Mouse (Mus musculus): ENCODE measurements at regions not wholly inside any gene's neighbourhood (a gene's known extent, or its start where the extent isn't known, plus 50 kb on each side); places are given as distances from the start of the nearest gene placed in this dataset.

DNA sequence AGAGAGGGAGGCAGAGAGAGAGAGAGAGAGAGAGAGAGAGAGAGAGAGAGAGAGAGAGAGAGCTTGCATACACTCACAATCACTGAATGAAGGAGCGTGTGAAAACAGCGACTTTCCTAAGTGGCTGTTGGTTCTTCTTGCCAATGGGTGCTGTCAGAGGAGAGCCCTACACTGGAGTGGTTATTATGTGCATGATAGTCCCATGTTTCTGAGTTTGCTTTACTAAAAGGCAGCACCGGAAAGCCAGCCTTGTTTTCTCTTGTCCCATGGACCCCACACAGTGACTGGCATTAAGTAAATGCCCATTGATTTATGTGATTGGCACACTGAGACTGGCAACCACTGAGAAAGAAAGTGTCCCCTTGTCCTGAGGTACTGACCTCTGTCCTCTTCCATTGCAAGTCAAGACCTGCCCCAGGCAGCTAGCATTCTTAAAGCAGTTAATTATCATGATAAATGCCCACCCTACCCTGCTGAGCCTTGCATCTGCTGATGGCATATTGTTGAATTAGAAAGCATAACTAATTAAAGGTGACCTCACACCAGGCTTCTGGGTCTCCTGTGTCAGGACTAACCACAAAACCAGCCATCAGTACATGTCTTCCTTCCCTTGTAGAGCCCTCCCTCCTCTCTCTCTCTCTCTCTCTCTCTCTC, 313.6 kb downstream of the Insc start:
- Histone ChIP-seq H3K9me3 (replicated peaks; ENCODE audit: low read length) (no peaks in the 10 kb centered on the region), H3K4me1 (ENCODE audit: control insufficient read depth in 1 of 2, insufficient read depth in 2 of 2) (peaks cover 0 to 9% of the 10 kb centered on the region in 2 experiments; a peak in 2 of 4 replicates), H3K79me2 (replicated peaks; ENCODE audit: control insufficient read depth, extremely low read depth, insufficient read depth, poor library complexity, severe bottlenecking) (no peaks in the 10 kb centered on the region), H3K36me3 (replicated peaks in 1 of 2; ENCODE audit: control insufficient read depth in 1 of 2, insufficient read depth in 1 of 2, low read length in 1 of 2) (no peaks in the 10 kb centered on the region), H3K27me3 (replicated peaks) (peaks cover 2% of the 10 kb centered on the region), H3K27ac (ENCODE audit: insufficient read depth, low read depth) (no peak overlapping the region), H3K4me2 (ENCODE audit: insufficient read depth, low read depth, poor library complexity, severe bottlenecking) (no peak overlapping the region), H3K4me3 (replicated peaks in 1 of 3; ENCODE audit: low read depth in 2 of 3, low read length in 2 of 3, poor library complexity in 1 of 3) (no peak overlapping the region), H3K9ac (ENCODE audit: insufficient read depth, low read depth) (no peak overlapping the region)
- dilution Hi-C loops (cut with MboI; ENCODE audit: extremely low pct_ligation_motif_present, extremely low pct_unique_long_range_greater_than_20kb, low sequenced_read_pairs) (no loop called here), in situ Hi-C loops (cut with MboI; ENCODE audit: low pct_ligation_motif_present, low pct_unique_long_range_greater_than_20kb, low sequenced_read_pairs) (no loop called here)
- TF ChIP-seq ZC3H11A (IDR thresholded peaks at IDR 0.05; ENCODE audit: low read depth, low read length) (no peak), CHD2 (IDR thresholded peaks at IDR 0.05; ENCODE audit: low read length) (no peak), IRF4 (IDR thresholded peaks at IDR 0.05; ENCODE audit: low read depth, low read length) (no peak), NELFE (IDR thresholded peaks at IDR 0.05; ENCODE audit: low read depth, low read length) (no peak), TCF12 (IDR thresholded peaks at IDR 0.05; ENCODE audit: low read depth, low read length) (no peak), UBTF (IDR thresholded peaks at IDR 0.05; ENCODE audit: low read depth, low read length) (no peak), E2F4 (IDR thresholded peaks at IDR 0.05; ENCODE audit: insufficient replicate concordance, low read depth, low read length) (no peak), ELF1 (IDR thresholded peaks at IDR 0.05; ENCODE audit: low read depth, low read length) (no peak), ETS1 (conservative IDR thresholded peaks at IDR 0.05; ENCODE audit: low read depth, low read length) (no peak), CHD1 (IDR thresholded peaks at IDR 0.05; ENCODE audit: low read depth, low read length) (no peak), POLR2AphosphoS2 (IDR thresholded peaks at IDR 0.05; ENCODE audit: low read depth, low read length) (no peak)
- DNase-seq (ENCODE audit: extremely low read depth) = no peak

DNA sequence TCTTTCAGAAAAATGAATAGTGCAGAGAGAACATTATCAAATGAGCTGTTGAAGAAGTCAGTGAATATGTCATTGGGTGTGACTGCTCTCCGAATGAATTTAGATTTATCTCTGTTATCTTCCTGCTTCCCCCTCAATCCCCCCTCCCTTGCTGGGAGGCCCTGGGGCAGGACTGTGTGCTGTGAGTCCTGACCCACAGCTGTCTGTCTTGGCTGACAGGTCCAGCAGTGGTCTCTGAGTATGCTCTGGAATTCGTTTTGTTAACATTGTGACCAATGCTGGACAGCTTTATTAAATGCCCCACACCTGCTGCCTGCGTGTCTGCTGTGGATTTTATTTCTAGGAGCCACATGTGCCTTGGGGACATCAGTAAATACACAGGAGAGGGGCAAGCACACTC, 314.2 kb downstream of the Insc start:
- in situ Hi-C loops (cut with MboI; ENCODE audit: low pct_ligation_motif_present, low pct_unique_long_range_greater_than_20kb, low sequenced_read_pairs) = no loop called here
- no peak overlapping the region for H3K27ac ChIP-seq (ENCODE audit: insufficient read depth, low read depth)
- H3K9ac ChIP-seq (ENCODE audit: insufficient read depth, low read depth) = no peak overlapping the region
- TF ChIP-seq IRF4 (IDR thresholded peaks at IDR 0.05; ENCODE audit: low read depth, low read length) (no peak), PAX5 (IDR thresholded peaks at IDR 0.05; ENCODE audit: low read length) (no peak), MAFK (IDR thresholded peaks at IDR 0.05; ENCODE audit: insufficient replicate concordance, low read length) (no peak)
- H3K79me2 ChIP-seq (replicated peaks; ENCODE audit: control insufficient read depth, extremely low read depth, insufficient read depth, poor library complexity, severe bottlenecking) = no peaks in the 10 kb centered on the region
- H3K9me3 ChIP-seq (replicated peaks; ENCODE audit: low read length) = no peaks in the 10 kb centered on the region
- H3K4me3 ChIP-seq (replicated peaks in 1 of 3; ENCODE audit: low read depth in 2 of 3, low read length in 2 of 3, poor library complexity in 1 of 3) = no peak overlapping the region
- no peaks in the 10 kb centered on the region for H3K36me3 ChIP-seq (replicated peaks in 1 of 2; ENCODE audit: control insufficient read depth in 1 of 2, insufficient read depth in 1 of 2, low read length in 1 of 2)
- peaks cover 4% of the 10 kb centered on the region for H3K27me3 ChIP-seq (replicated peaks)
- dilution Hi-C loops (cut with MboI; ENCODE audit: extremely low pct_ligation_motif_present, extremely low pct_unique_long_range_greater_than_20kb, low sequenced_read_pairs) = no loop called here
- DNase-seq (ENCODE audit: extremely low read depth) = no peak
- peaks cover 0 to 9% of the 10 kb centered on the region in 2 experiments; a peak in 2 of 4 replicates for H3K4me1 ChIP-seq (ENCODE audit: control insufficient read depth in 1 of 2, insufficient read depth in 2 of 2)
- H3K4me2 ChIP-seq (ENCODE audit: insufficient read depth, low read depth, poor library complexity, severe bottlenecking) = no peak overlapping the region

DNA sequence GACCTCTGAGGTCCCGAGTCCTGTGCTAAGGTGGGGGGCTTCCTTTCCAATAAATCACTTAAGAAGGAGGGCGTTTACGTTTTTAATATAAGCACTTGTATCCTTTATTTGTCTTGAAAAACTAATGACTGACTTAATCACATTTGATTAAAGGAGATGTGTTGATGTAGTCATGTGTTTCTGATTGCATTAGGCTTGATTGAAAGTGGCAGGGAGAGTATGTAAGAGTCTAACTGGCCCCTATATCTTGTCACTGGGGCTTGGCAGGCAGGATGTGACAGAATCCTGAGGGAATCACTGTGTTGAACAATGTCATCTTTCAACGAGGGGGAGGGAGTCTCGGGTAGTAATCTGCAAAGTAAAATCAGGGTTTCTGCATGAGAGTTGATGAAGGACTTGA, 316.7 kb downstream of the Insc start:
- Histone ChIP-seq H3K36me3 (replicated peaks in 1 of 2; ENCODE audit: control insufficient read depth in 1 of 2, insufficient read depth in 1 of 2, low read length in 1 of 2) (no peaks in the 10 kb centered on the region), H3K27me3 (replicated peaks) (peaks cover 9% of the 10 kb centered on the region), H3K79me2 (replicated peaks; ENCODE audit: control insufficient read depth, extremely low read depth, insufficient read depth, poor library complexity, severe bottlenecking) (no peaks in the 10 kb centered on the region), H3K9me3 (replicated peaks; ENCODE audit: low read length) (no peaks in the 10 kb centered on the region), H3K4me2 (ENCODE audit: insufficient read depth, low read depth, poor library complexity, severe bottlenecking) (no peak overlapping the region), H3K27ac (ENCODE audit: insufficient read depth, low read depth) (no peak overlapping the region), H3K4me3 (replicated peaks in 1 of 3; ENCODE audit: low read depth in 2 of 3, low read length in 2 of 3, poor library complexity in 1 of 3) (no peak overlapping the region), H3K9ac (ENCODE audit: insufficient read depth, low read depth) (no peak overlapping the region), H3K4me1 (ENCODE audit: control insufficient read depth in 1 of 2, insufficient read depth in 2 of 2) (peaks cover 0 to 9% of the 10 kb centered on the region in 2 experiments; a peak in 2 of 4 replicates)
- in situ Hi-C loops (cut with MboI; ENCODE audit: low pct_ligation_motif_present, low pct_unique_long_range_greater_than_20kb, low sequenced_read_pairs) = no loop called here
- DNase-seq (ENCODE audit: extremely low read depth) = no peak
- dilution Hi-C loops (cut with MboI; ENCODE audit: extremely low pct_ligation_motif_present, extremely low pct_unique_long_range_greater_than_20kb, low sequenced_read_pairs) = no loop called here
- TF ChIP-seq HCFC1 (IDR thresholded peaks at IDR 0.05; ENCODE audit: low read depth, low read length) (no peak), CHD2 (IDR thresholded peaks at IDR 0.05; ENCODE audit: low read length) (no peak), MEF2A (IDR thresholded peaks at IDR 0.05; ENCODE audit: borderline replicate concordance, low read depth, low read length) (no peak), KAT2A (IDR thresholded peaks at IDR 0.05; ENCODE audit: insufficient replicate concordance, low read length) (no peak), MAX (IDR thresholded peaks at IDR 0.05; ENCODE audit: low read length) (no peak), JUND (conservative IDR thresholded peaks at IDR 0.05; ENCODE audit: low read depth, low read length) (no peak), PAX5 (IDR thresholded peaks at IDR 0.05; ENCODE audit: low read length) (no peak), MYC (IDR thresholded peaks at IDR 0.05; ENCODE audit: low read depth, low read length) (no peak), IRF4 (IDR thresholded peaks at IDR 0.05; ENCODE audit: low read depth, low read length) (no peak), TBP (conservative IDR thresholded peaks at IDR 0.05; ENCODE audit: low read depth, low read length) (no peak), CHD1 (IDR thresholded peaks at IDR 0.05; ENCODE audit: low read depth, low read length) (no peak), RCOR1 (conservative IDR thresholded peaks at IDR 0.05; ENCODE audit: low read depth, low read length) (no peak), USF1 (IDR thresholded peaks at IDR 0.05; ENCODE audit: low read depth, low read length) (no peak), JUN (IDR thresholded peaks at IDR 0.05; ENCODE audit: insufficient read depth, low read depth, low read length) (no peak), MAZ (IDR thresholded peaks at IDR 0.05; ENCODE audit: low read depth, low read length) (no peak), POLR2AphosphoS2 (IDR thresholded peaks at IDR 0.05; ENCODE audit: low read depth, low read length) (no peak), ELF1 (IDR thresholded peaks at IDR 0.05; ENCODE audit: low read depth, low read length) (no peak)

Measured in CH12.LX (cell line).